Mouse (Mus musculus) olfactory bulb, adult 2 months (tissue): ENCODE data around the gene Slc25a41. TPM values are rescaled to one million over a fixed set of nuclear protein-coding genes. Genes with fewer than 3 reads are reported as not detected.
"Not testable (repeated sequence)": the region's sequence is repeated elsewhere in the genome, so short reads cannot be mapped to it uniquely, and the experiment has no call there.

Source experiments
- H3K27ac ChIP-seq: fragments of 200-500 bp; 2 replicates; pipeline ENCODE4 v1.5.1; 2012; ENCODE audit warnings: low read depth, low read length; ENCODE audit not compliant: insufficient read depth
- H3K4me1 ChIP-seq: fragments of 200-500 bp; 2 replicates; pipeline ENCODE4 v1.6.1; 2012; ENCODE audit warnings: low read length; ENCODE audit not compliant: control insufficient read depth, insufficient read depth
- H3K4me3 ChIP-seq: fragments of 200-500 bp; 2 replicates; pipeline ENCODE4 v1.5.1; 2012; ENCODE audit warnings: mild to moderate bottlenecking, low read depth, low read length, moderate library complexity; ENCODE audit not compliant: insufficient read depth
- CTCF ChIP-seq: fragments of 200-500 bp; IDR thresholded peaks from 2 replicates; pipeline ENCODE4 v1.5.1; 2012; ENCODE audit warnings: low read depth, mild to moderate bottlenecking, low read length, moderate library complexity; ENCODE audit not compliant: insufficient read depth
- POLR2A ChIP-seq: fragments of 200-500 bp; IDR thresholded peaks from 2 replicates; pipeline ENCODE4 v1.6.1; 2012; ENCODE audit warnings: mild to moderate bottlenecking, low read depth, low read length, moderate library complexity; ENCODE audit not compliant: insufficient read depth
- WGBS: fragments of 180-500 bp; shearing (Covaris S2); methylation state at CpG from one replicate; pipeline ENCODE4 v1.1.7; 2018; 5-methylcytosine and 5-hydroxymethylcytosine counted together
- polyA plus RNA-seq: library from polyadenylated mRNA; stranded (reverse); fragments of >200 nt; gene quantifications from 2 replicates; pipeline ENCODE4 v1.2.4, GENCODE M21; 2012; ENCODE audit warnings: low replicate concordance; ENCODE audit not compliant: missing spikeins, insufficient read depth, insufficient read length

Slc25a41 gene
- polyA plus RNA-seq, 1 experiment = not detected

GRCm38 (mm10) chr17:57056246-57056645 is 14.8 kb upstream of the Slc25a41 start:
- 86% methylated on average over 3 of the region's 3 CpGs for WGBS
- no peak for TF ChIP-seq CTCF
- TF ChIP-seq POLR2A = no peak
- H3K4me1 ChIP-seq = peaks cover 13% of the 10 kb centered on the region
- no peak overlapping the region for H3K27ac ChIP-seq
- H3K4me3 ChIP-seq = no peak overlapping the region

- H3K4me3 ChIP-seq, H3K27ac ChIP-seq, H3K4me1 ChIP-seq: not testable (repeated sequence)
- WGBS = 90% methylated on average over 4 of the region's 4 CpGs
Measured at GRCm38 (mm10) chr17:57051679-57052078, 10.2 kb upstream of the Slc25a41 start.

- Histone ChIP-seq H3K4me1 (peaks cover 2% of the 10 kb centered on the region; the same call in 1 of the 2 replicates), H3K4me3 (no peak overlapping the region), H3K27ac (no peak overlapping the region)
- 91% methylated on average over 3 of the region's 3 CpGs for WGBS
- TF ChIP-seq CTCF (no peak), POLR2A (no peak)
Measured at GRCm38 (mm10) chr17:57048816-57049215, 7.4 kb upstream of the Slc25a41 start.

GRCm38 (mm10) chr17:57047406-57047805 is 6.0 kb upstream of the Slc25a41 start:
- 61% methylated on average over 5 of the region's 5 CpGs for WGBS
- TF ChIP-seq CTCF = no peak
- no peak for TF ChIP-seq POLR2A
- peaks cover 8% of the 10 kb centered on the region for H3K4me1 ChIP-seq
- no peak overlapping the region for H3K27ac ChIP-seq
- no peak overlapping the region for H3K4me3 ChIP-seq

GRCm38 (mm10) chr17:57038978-57039377 is 2.5 kb downstream of the Slc25a41 start:
- TF ChIP-seq POLR2A (no peak), CTCF (no peak)
- H3K4me3 ChIP-seq = no peak overlapping the region
- 42% methylated on average over 8 of the region's 8 CpGs for WGBS
- peaks cover 8% of the 10 kb centered on the region for H3K4me1 ChIP-seq
- H3K27ac ChIP-seq = no peak overlapping the region

GRCm38 (mm10) chr17:57032854-57033253 is 8.6 kb downstream of the Slc25a41 start:
- TF ChIP-seq CTCF = no peak
- no peak for TF ChIP-seq POLR2A
- H3K4me3 ChIP-seq = no peak overlapping the region
- peaks cover 10% of the 10 kb centered on the region for H3K4me1 ChIP-seq
- H3K27ac ChIP-seq = 0 out of 2 replicates have a peak overlapping the region, but pooled peaks have one; percentile 93
- WGBS = 86% methylated on average over 4 of the region's 4 CpGs

- under 1% methylated on average over 38 of the region's 38 CpGs for WGBS
- TF ChIP-seq CTCF (no peak), POLR2A (peak; percentile 62)
- Histone ChIP-seq H3K4me3 (peak overlapping the region; percentile 57), H3K27ac (peak overlapping the region; percentile 93), H3K4me1 (peaks cover 10% of the 10 kb centered on the region)
Measured at GRCm38 (mm10) chr17:57031661-57032420, 9.6 kb downstream of the Slc25a41 start.

DNA sequence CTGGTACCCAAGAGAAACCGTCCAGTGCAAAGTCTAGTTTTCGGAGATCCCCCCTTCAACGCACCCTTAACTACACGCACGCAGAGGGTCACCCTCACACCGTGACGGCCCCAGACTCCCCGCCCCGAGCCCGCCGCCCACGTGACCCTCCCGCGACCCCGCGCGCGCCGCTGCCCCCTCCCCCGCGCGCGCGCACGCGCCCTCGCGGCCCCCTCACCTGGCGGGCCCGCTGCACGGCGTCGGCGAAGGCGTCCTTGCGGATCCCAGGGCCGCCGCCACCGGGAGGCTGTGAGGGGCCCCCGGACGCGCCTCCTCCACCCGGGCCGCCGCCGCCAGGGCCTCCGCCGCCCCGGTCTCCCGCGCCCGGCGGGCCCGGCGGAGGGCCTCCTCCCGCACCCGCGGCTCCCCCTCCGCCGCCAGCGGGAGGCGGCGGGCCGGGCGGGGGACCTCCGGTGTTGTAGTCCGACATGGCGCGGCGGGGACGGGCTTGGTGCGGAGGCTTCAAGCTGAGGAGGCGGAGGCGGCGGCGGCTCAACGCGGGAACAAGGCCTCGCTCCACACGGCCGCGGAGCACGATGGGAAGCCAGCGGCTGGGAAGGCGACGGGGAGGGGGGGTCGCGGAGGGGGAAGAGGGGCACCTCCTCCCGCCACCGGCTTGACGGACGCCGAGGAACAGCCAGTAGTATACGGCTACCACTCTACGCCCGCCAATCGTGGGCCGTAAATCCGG is 10.4 kb downstream of the Slc25a41 start, which contains the start of gene Khsrp:
TSS of gene Khsrp (minus strand) at position 592 of the 730 bp plus-strand sequence.
- Histone ChIP-seq H3K4me1 (peaks cover 10% of the 10 kb centered on the region), H3K4me3 (peak within 1 kb of the TSS; percentile 91), H3K27ac (peak within 1 kb of the TSS; percentile 93)
- TF ChIP-seq POLR2A (peak; percentile 61), CTCF (no peak)
- 1% methylated on average over 99 of the region's 99 CpGs for WGBS

- no peak overlapping the region for H3K27ac ChIP-seq
- H3K4me3 ChIP-seq = peak overlapping the region; percentile 25
- WGBS = 26% methylated on average over 8 of the region's 8 CpGs
- TF ChIP-seq CTCF = no peak
- no peak for TF ChIP-seq POLR2A
- peaks cover 10% of the 10 kb centered on the region for H3K4me1 ChIP-seq
Measured at GRCm38 (mm10) chr17:57029691-57030090, 11.8 kb downstream of the Slc25a41 start.
